8 mouse cellular contexts compared by ENCODE assay signal in the genomic region with DNA sequence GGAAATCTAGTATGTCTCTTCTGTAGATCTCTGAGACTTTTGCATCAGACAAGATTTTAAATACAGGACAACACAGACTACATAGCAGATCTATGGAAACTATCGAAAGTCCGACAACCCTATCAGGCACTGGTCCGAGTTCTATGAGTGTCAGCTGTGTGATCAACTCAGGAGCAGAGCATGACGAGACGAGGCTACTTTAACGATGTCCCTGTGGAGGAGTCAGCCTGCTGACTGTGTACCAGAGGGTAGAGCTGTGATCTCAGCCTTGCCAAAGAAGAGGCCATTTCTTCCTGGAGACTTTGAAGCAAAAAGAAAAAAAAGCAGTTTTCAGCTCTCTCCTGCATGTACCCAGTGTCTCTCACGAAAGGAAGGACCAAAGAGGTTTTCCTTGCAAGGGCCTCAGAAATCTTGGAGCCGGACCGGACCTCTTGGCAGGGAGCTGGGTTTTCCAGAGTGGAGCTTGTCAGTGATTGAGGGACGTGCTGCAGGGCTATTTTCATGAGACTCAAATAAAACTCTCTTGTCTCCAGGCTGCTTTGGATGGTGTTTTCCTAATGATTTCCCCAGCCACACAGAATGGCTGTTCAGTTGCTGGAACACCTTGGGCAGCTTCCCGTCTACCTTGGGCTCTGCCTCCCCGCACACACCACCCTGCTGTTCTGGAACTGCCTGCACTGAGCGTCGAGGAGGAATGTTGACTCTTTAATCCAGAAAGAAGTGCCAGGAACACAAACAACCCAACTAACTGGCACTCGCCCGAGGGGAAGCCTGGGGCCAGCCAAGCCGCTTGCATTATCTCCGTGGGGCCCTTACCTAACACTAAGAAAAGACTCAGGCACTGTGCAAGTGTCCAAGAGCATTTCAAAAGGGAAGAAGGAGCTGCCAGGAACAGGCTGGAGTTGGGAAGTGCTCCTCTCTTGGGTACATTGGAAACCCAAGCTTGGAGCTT. TPM values are rescaled to one million over a fixed set of nuclear protein-coding genes. Genes with fewer than 3 reads are reported as not detected.
DNase-seq lines count a peak whose midpoint lies in the region; ATAC-seq and TF ChIP-seq lines count a peak whose summit lies in the region.

No protein-coding gene starts in this region.

- H3K9me3 ChIP-seq in hindbrain, postnatal 0 days (ENCODE audit: low read length): no peaks in the 10 kb centered on the region
- H3K9me3 ChIP-seq in hindbrain, embryonic 10.5 days: no peaks in the 10 kb centered on the region
- H3K9me3 ChIP-seq in heart, embryonic 16.5 days (replicated peaks; ENCODE audit: control insufficient read depth, low read length): no peaks in the 10 kb centered on the region
- no peaks in the 10 kb centered on the region for H3K9me3 ChIP-seq in forebrain, embryonic 15.5 days

- 51% methylated on average over 18 of the region's 18 CpGs for WGBS in hindbrain, postnatal 0 days
- 83% methylated on average over 18 of the region's 18 CpGs for WGBS in hindbrain, embryonic 10.5 days
- WGBS in heart, embryonic 16.5 days: 46% methylated on average over 18 of the region's 18 CpGs
- 47% methylated on average over 18 of the region's 18 CpGs for WGBS in forebrain, embryonic 15.5 days

- H3K4me2 ChIP-seq in hindbrain, postnatal 0 days (ENCODE audit: low read depth, low read length): no peak overlapping the region
- 0 out of 2 replicates have a peak overlapping the region, but pooled peaks have one; percentile 1 for H3K4me2 ChIP-seq in heart, embryonic 16.5 days (ENCODE audit: low read depth, low read length)
- H3K4me2 ChIP-seq in forebrain, embryonic 15.5 days (replicated peaks): no peak overlapping the region

- no peaks in the 10 kb centered on the region for H3K36me3 ChIP-seq in hindbrain, postnatal 0 days (ENCODE audit: insufficient read depth, low read length)
- no peaks in the 10 kb centered on the region for H3K36me3 ChIP-seq in hindbrain, embryonic 10.5 days
- H3K36me3 ChIP-seq in heart, embryonic 16.5 days (ENCODE audit: control insufficient read depth, insufficient read depth): no peaks in the 10 kb centered on the region
- no peaks in the 10 kb centered on the region for H3K36me3 ChIP-seq in forebrain, embryonic 15.5 days

- no peak overlapping the region for H3K9ac ChIP-seq in hindbrain, postnatal 0 days (replicated peaks; ENCODE audit: low read length)
- H3K9ac ChIP-seq in heart, embryonic 16.5 days (ENCODE audit: low read length): peak overlapping the region; percentile 1; the same call in 1 of the 2 replicates
- H3K9ac ChIP-seq in forebrain, embryonic 15.5 days (replicated peaks): no peak overlapping the region

- H3K27ac ChIP-seq in hindbrain, postnatal 0 days: peak overlapping the region; percentile 43
- H3K27ac ChIP-seq in hindbrain, embryonic 10.5 days: no peak overlapping the region
- peak overlapping the region; percentile 69 for H3K27ac ChIP-seq in heart, embryonic 16.5 days (ENCODE audit: low read length)
- no peak overlapping the region for H3K27ac ChIP-seq in forebrain, embryonic 15.5 days (replicated peaks)

- DNase-seq in hindbrain, postnatal 0 days (ENCODE audit: low spot score): peak; percentile 44
- DNase-seq in hindbrain, embryonic 10.5 days (ENCODE audit: low spot score): no peak
- peak; percentile 68 for DNase-seq in Muller cell, postnatal 12 days (ENCODE audit: inconsistent ontology term)
- peak; percentile 39 to 52 for DNase-seq in cerebellum, postnatal 14 days
- DNase-seq in lung, postnatal 4 days: peak; percentile 62 to 83

- H3K4me3 ChIP-seq in hindbrain, postnatal 0 days (ENCODE audit: low read length): no peak overlapping the region
- H3K4me3 ChIP-seq in hindbrain, embryonic 10.5 days: no peak overlapping the region
- H3K4me3 ChIP-seq in heart, embryonic 16.5 days (ENCODE audit: low read length): no peak overlapping the region
- H3K4me3 ChIP-seq in forebrain, embryonic 15.5 days: no peak overlapping the region

- no peak for TF ChIP-seq CTCF in hindbrain, postnatal 0 days (IDR thresholded peaks at IDR 0.05; ENCODE audit: low read depth)

- 0 out of 2 replicates have a peak, but pooled peaks cover 3% of the 10 kb centered on the region for H3K4me1 ChIP-seq in hindbrain, postnatal 0 days (ENCODE audit: insufficient read depth, low read length)
- H3K4me1 ChIP-seq in hindbrain, embryonic 10.5 days (replicated peaks): peaks cover 5% of the 10 kb centered on the region; the same call in 1 of the 2 replicates
- H3K4me1 ChIP-seq in heart, embryonic 16.5 days (ENCODE audit: control insufficient read depth, insufficient read depth, low read length): peaks cover 24% of the 10 kb centered on the region
- no peaks in the 10 kb centered on the region for H3K4me1 ChIP-seq in forebrain, embryonic 15.5 days

- no peaks in the 10 kb centered on the region for H3K27me3 ChIP-seq in hindbrain, postnatal 0 days (ENCODE audit: insufficient read depth, low read length)
- no peaks in the 10 kb centered on the region for H3K27me3 ChIP-seq in hindbrain, embryonic 10.5 days (ENCODE audit: insufficient read depth, poor library complexity, severe bottlenecking)
- no peaks in the 10 kb centered on the region for H3K27me3 ChIP-seq in heart, embryonic 16.5 days (ENCODE audit: control insufficient read depth, insufficient read depth, low read length)
- H3K27me3 ChIP-seq in forebrain, embryonic 15.5 days: no peaks in the 10 kb centered on the region

- peak; percentile 41; the same call in 1 of the 2 replicates for ATAC-seq in hindbrain, postnatal 0 days
- peak; percentile 65 for ATAC-seq in heart, embryonic 16.5 days (replicated peaks; ENCODE audit: extremely low read depth, insufficient read depth, low FRiP score)
- ATAC-seq in forebrain, embryonic 15.5 days (replicated peaks): no peak
- no peak for ATAC-seq in granulocyte monocyte progenitor cell, adult 5-6 weeks (replicated peaks; ENCODE audit: poor library complexity, severe bottlenecking)

RNA-seq across cellular contexts. Expression of a gene that starts 32.1 kb away (rescaled TPM):
- 2.9 and 3.7 TPM in 2 replicates for total RNA-seq in hindbrain, postnatal 0 days (2014; rRNA removed)
- polyA plus RNA-seq in hindbrain, postnatal 0 days (2015; fragmentation: Nextera tagmentation; extraction: Ambion mirVana): 0.95 and 1.1 TPM in 2 replicates
- polyA plus RNA-seq in hindbrain, embryonic 10.5 days (2016; fragmentation: Nextera tagmentation; extraction: Ambion mirVana): 0.26 and 0.38 TPM in 2 replicates
- polyA plus RNA-seq in heart, embryonic 16.5 days (2015; fragmentation: Nextera tagmentation; extraction: Ambion mirVana): 1.1 and 1.2 TPM in 2 replicates
- 0.37 and 0.69 TPM in 2 replicates for polyA plus RNA-seq in forebrain, embryonic 15.5 days (2015; fragmentation: Nextera tagmentation; extraction: Ambion mirVana)
- total RNA-seq in granulocyte monocyte progenitor cell, adult 5-6 weeks (2014; fragmentation: Nextera tagmentation): 0.11 TPM in 1 of 2 replicates, not detected in the other
- total RNA-seq in granulocyte monocyte progenitor cell, adult 5-6 weeks (2017): not detected in 2 replicates

RNA-seq across cellular contexts. Expression of a gene that starts 39.5 kb away (rescaled TPM):
- 12.2 and 13.2 TPM in 2 replicates for total RNA-seq in hindbrain, postnatal 0 days (2014; rRNA removed)
- polyA plus RNA-seq in hindbrain, postnatal 0 days (2015; fragmentation: Nextera tagmentation; extraction: Ambion mirVana): 18.8 and 22.9 TPM in 2 replicates
- polyA plus RNA-seq in hindbrain, embryonic 10.5 days (2016; fragmentation: Nextera tagmentation; extraction: Ambion mirVana): 43.4 and 44.1 TPM in 2 replicates
- 20.8 and 22.5 TPM in 2 replicates for polyA plus RNA-seq in heart, embryonic 16.5 days (2015; fragmentation: Nextera tagmentation; extraction: Ambion mirVana)
- polyA plus RNA-seq in forebrain, embryonic 15.5 days (2015; fragmentation: Nextera tagmentation; extraction: Ambion mirVana): 33.7 and 34.7 TPM in 2 replicates
- total RNA-seq in granulocyte monocyte progenitor cell, adult 5-6 weeks (2014; fragmentation: Nextera tagmentation): 30.6 and 64.1 TPM in 2 replicates
- 116 and 141 TPM in 2 replicates for total RNA-seq in granulocyte monocyte progenitor cell, adult 5-6 weeks (2017)

RNA-seq across cellular contexts. Expression of a gene that starts 39.8 kb away (rescaled TPM):
- total RNA-seq in hindbrain, postnatal 0 days (2014; rRNA removed): 0.93 and 2.1 TPM in 2 replicates
- polyA plus RNA-seq in hindbrain, postnatal 0 days (2015; fragmentation: Nextera tagmentation; extraction: Ambion mirVana): 8.7 and 10.1 TPM in 2 replicates
- 3.4 and 4.9 TPM in 2 replicates for polyA plus RNA-seq in hindbrain, embryonic 10.5 days (2016; fragmentation: Nextera tagmentation; extraction: Ambion mirVana)
- 13.8 and 14.7 TPM in 2 replicates for polyA plus RNA-seq in heart, embryonic 16.5 days (2015; fragmentation: Nextera tagmentation; extraction: Ambion mirVana)
- polyA plus RNA-seq in forebrain, embryonic 15.5 days (2015; fragmentation: Nextera tagmentation; extraction: Ambion mirVana): 5.1 and 5.9 TPM in 2 replicates
- total RNA-seq in granulocyte monocyte progenitor cell, adult 5-6 weeks (2014; fragmentation: Nextera tagmentation): 17.3 and 19.0 TPM in 2 replicates
- total RNA-seq in granulocyte monocyte progenitor cell, adult 5-6 weeks (2017): 13.4 and 27.7 TPM in 2 replicates

Comparison
In these comparisons a context has a peak if more than half of its experiments do, and no peak if none do; other contexts are left out.
1. H3K27ac ChIP-seq: peak in hindbrain, postnatal 0 days (single experiment) and heart, embryonic 16.5 days (single experiment); none in hindbrain, embryonic 10.5 days (single experiment) and forebrain, embryonic 15.5 days (single experiment).
2. ATAC-seq: peak in hindbrain, postnatal 0 days (single experiment) and heart, embryonic 16.5 days (single experiment); none in forebrain, embryonic 15.5 days (single experiment) and granulocyte monocyte progenitor cell, adult 5-6 weeks (single experiment).